Mouse (Mus musculus): Measurements from ENCODE around the gene Atxn3. TPM values are rescaled to one million over a fixed set of nuclear protein-coding genes. Genes with fewer than 3 reads are reported as not detected.
A peak's percentile ranks its signal among the peaks of the same experiment; 100 is the strongest.
"Not testable (repeated sequence)": the region's sequence is repeated elsewhere in the genome, so short reads cannot be mapped to it uniquely, and the experiment has no call there.

The Atxn3 gene
- total RNA-seq, 1 experiment, result 23.0 TPM

- TF ChIP-seq ZNF384 (IDR thresholded peaks at IDR 0.05; ENCODE audit: low read depth, low read length) (no peak), ZC3H11A (IDR thresholded peaks at IDR 0.05; ENCODE audit: borderline replicate concordance, low read depth, low read length) (no peak), MAFK (IDR thresholded peaks at IDR 0.05; ENCODE audit: insufficient read depth, low read depth, low read length) (no peak), CHD2 (IDR thresholded peaks at IDR 0.05; ENCODE audit: low read depth, low read length) (no peak), HCFC1 (IDR thresholded peaks at IDR 0.05; ENCODE audit: borderline replicate concordance, insufficient read depth, low read length) (no peak)
- Histone ChIP-seq H3K36me3 (ENCODE audit: control insufficient read depth, insufficient read depth, low read length, poor library complexity, severe bottlenecking) (peaks cover 2% of the 10 kb centered on the region; the same call in 1 of the 2 replicates), H3K4me3 (ENCODE audit: insufficient read depth in 1 of 2, low read depth in 1 of 2, low read length in 2 of 2, poor library complexity in 1 of 2, severe bottlenecking in 1 of 2) (peak overlapping the region; percentile 38 to 68), H3K27ac (ENCODE audit: insufficient read depth, low read depth, low read length, poor library complexity, severe bottlenecking) (no peak overlapping the region; the same call in 1 of the 2 replicates), H3K4me1 (ENCODE audit: control insufficient read depth in 2 of 2, insufficient read depth in 2 of 2, low read length in 2 of 2, poor library complexity in 1 of 2) (peaks cover 3 to 7% of the 10 kb centered on the region in 2 experiments; a peak in 2 of 4 replicates), H3K9me3 (ENCODE audit: control insufficient read depth, insufficient read depth, low read depth, low read length) (no peaks in the 10 kb centered on the region), H3K9ac (ENCODE audit: insufficient read depth, low read depth, low read length, poor library complexity, severe bottlenecking) (peak overlapping the region; percentile 53; the same call in 1 of the 2 replicates)
- in situ Hi-C loops (cut with MboI; ENCODE audit: low sequenced_read_pairs in 2 of 2, unreplicated experiment in 2 of 2), result no loop called here
- DNase-seq (ENCODE audit: low read depth, low spot score), result no peak
Observed at GRCm38 (mm10) chr12:101958556-101958955, 510 bp upstream of the Atxn3 start.

GRCm38 (mm10) chr12:101957079-101957941 lies 736 bp downstream of the Atxn3 start:
- DNase-seq (ENCODE audit: low read depth, low spot score), result no peak
- in situ Hi-C loops (cut with MboI; ENCODE audit: low sequenced_read_pairs in 2 of 2, unreplicated experiment in 2 of 2), result no loop called here

GRCm38 (mm10) chr12:101955821-101956220 lies 2.2 kb downstream of the Atxn3 start:
- H3K27ac ChIP-seq (ENCODE audit: insufficient read depth, low read depth, low read length, poor library complexity, severe bottlenecking), result peak overlapping the region; percentile 60; the same call in 1 of the 2 replicates
- H3K4me3 ChIP-seq (ENCODE audit: insufficient read depth in 1 of 2, low read depth in 1 of 2, low read length in 2 of 2, poor library complexity in 1 of 2, severe bottlenecking in 1 of 2), result peak overlapping the region in 1 of 2 experiments; percentile 30; a peak in 2 of 4 replicates
- H3K4me1 ChIP-seq (ENCODE audit: control insufficient read depth in 2 of 2, insufficient read depth in 2 of 2, low read length in 2 of 2, poor library complexity in 1 of 2); in situ Hi-C loops (cut with MboI; ENCODE audit: low sequenced_read_pairs in 2 of 2, unreplicated experiment in 2 of 2); H3K9me3 ChIP-seq (ENCODE audit: control insufficient read depth, insufficient read depth, low read depth, low read length); H3K9ac ChIP-seq (ENCODE audit: insufficient read depth, low read depth, low read length, poor library complexity, severe bottlenecking); DNase-seq (ENCODE audit: low read depth, low spot score); H3K36me3 ChIP-seq (ENCODE audit: control insufficient read depth, insufficient read depth, low read length, poor library complexity, severe bottlenecking): not testable (repeated sequence)

More at GRCm38 (mm10) chr12:101957079-101957941, 736 bp downstream of the Atxn3 start:
- Histone ChIP-seq H3K36me3 (ENCODE audit: control insufficient read depth, insufficient read depth, low read length, poor library complexity, severe bottlenecking) (peaks cover 2% of the 10 kb centered on the region; the same call in 1 of the 2 replicates), H3K4me3 (ENCODE audit: insufficient read depth in 1 of 2, low read depth in 1 of 2, low read length in 2 of 2, poor library complexity in 1 of 2, severe bottlenecking in 1 of 2) (peak overlapping the region; percentile 92 to 96), H3K4me1 (ENCODE audit: control insufficient read depth in 2 of 2, insufficient read depth in 2 of 2, low read length in 2 of 2, poor library complexity in 1 of 2) (peaks cover 3 to 7% of the 10 kb centered on the region in 2 experiments; a peak in 2 of 4 replicates), H3K27ac (ENCODE audit: insufficient read depth, low read depth, low read length, poor library complexity, severe bottlenecking) (peak overlapping the region; percentile 51), H3K9me3 (ENCODE audit: control insufficient read depth, insufficient read depth, low read depth, low read length) (no peaks in the 10 kb centered on the region), H3K9ac (ENCODE audit: insufficient read depth, low read depth, low read length, poor library complexity, severe bottlenecking) (peak overlapping the region; percentile 95)
- no peak for TF ChIP-seq MAFK (IDR thresholded peaks at IDR 0.05; ENCODE audit: insufficient read depth, low read depth, low read length)
- no peak for TF ChIP-seq ZNF384 (IDR thresholded peaks at IDR 0.05; ENCODE audit: low read depth, low read length)
- TF ChIP-seq HCFC1 (IDR thresholded peaks at IDR 0.05; ENCODE audit: borderline replicate concordance, insufficient read depth, low read length), result no peak
- TF ChIP-seq CHD2 (IDR thresholded peaks at IDR 0.05; ENCODE audit: low read depth, low read length), result no peak
- TF ChIP-seq ZC3H11A (IDR thresholded peaks at IDR 0.05; ENCODE audit: borderline replicate concordance, low read depth, low read length), result no peak

- TF ChIP-seq HCFC1 (IDR thresholded peaks at IDR 0.05; ENCODE audit: borderline replicate concordance, insufficient read depth, low read length) (no peak), MAFK (IDR thresholded peaks at IDR 0.05; ENCODE audit: insufficient read depth, low read depth, low read length) (no peak), ZNF384 (IDR thresholded peaks at IDR 0.05; ENCODE audit: low read depth, low read length) (no peak), ZC3H11A (IDR thresholded peaks at IDR 0.05; ENCODE audit: borderline replicate concordance, low read depth, low read length) (no peak), CHD2 (IDR thresholded peaks at IDR 0.05; ENCODE audit: low read depth, low read length) (no peak)
- in situ Hi-C loops (cut with MboI; ENCODE audit: low sequenced_read_pairs in 2 of 2, unreplicated experiment in 2 of 2), result no loop called here
- H3K9me3 ChIP-seq (ENCODE audit: control insufficient read depth, insufficient read depth, low read depth, low read length), result no peaks in the 10 kb centered on the region
Observed at GRCm38 (mm10) chr12:101948801-101949200, 9.2 kb downstream of the Atxn3 start.

More at GRCm38 (mm10) chr12:101948801-101949200, 9.2 kb downstream of the Atxn3 start:
- no peak for DNase-seq (ENCODE audit: low read depth, low spot score)
- no peak overlapping the region for H3K27ac ChIP-seq (ENCODE audit: insufficient read depth, low read depth, low read length, poor library complexity, severe bottlenecking)
- peaks cover 16% of the 10 kb centered on the region for H3K36me3 ChIP-seq (ENCODE audit: control insufficient read depth, insufficient read depth, low read length, poor library complexity, severe bottlenecking)
- H3K4me3 ChIP-seq (ENCODE audit: insufficient read depth in 1 of 2, low read depth in 1 of 2, low read length in 2 of 2, poor library complexity in 1 of 2, severe bottlenecking in 1 of 2), result no peak overlapping the region
- H3K4me1 ChIP-seq (ENCODE audit: control insufficient read depth in 2 of 2, insufficient read depth in 2 of 2, low read length in 2 of 2, poor library complexity in 1 of 2), result peaks cover 0 to 2% of the 10 kb centered on the region in 2 experiments; a peak in 2 of 4 replicates
- H3K9ac ChIP-seq (ENCODE audit: insufficient read depth, low read depth, low read length, poor library complexity, severe bottlenecking), result no peak overlapping the region; the same call in 1 of the 2 replicates
